Mouse (Mus musculus) spleen, adult 2 months (tissue): ENCODE measurements at regions not wholly inside any gene's neighbourhood (a gene's known extent, or its start where the extent isn't known, plus 50 kb on each side); places are given as distances from the start of the nearest gene placed in this dataset.

Source experiments
- DNase-seq, 2 experiments: peaks; one replicate each; pipeline versions ENCODE4 v3.0.0 to v3.0.0-alpha.2; 2012 to 2021; ENCODE audit warnings: low spot score in 2 of 2, low read depth in 1 of 2
- H3K27ac ChIP-seq: fragments of 200-500 bp; 2 replicates; pipeline ENCODE4 v1.5.1; 2012; ENCODE audit warnings: low read length, inconsistent platforms; ENCODE audit not compliant: insufficient read depth
- H3K27me3 ChIP-seq: fragments of 200-500 bp; 2 replicates; pipeline ENCODE4 v1.6.1; 2012; ENCODE audit warnings: mild to moderate bottlenecking, moderate library complexity, low read length, inconsistent platforms; ENCODE audit not compliant: control insufficient read depth, insufficient read depth
- H3K36me3 ChIP-seq: fragments of 200-500 bp; 2 replicates; pipeline ENCODE4 v1.6.1; 2012; ENCODE audit warnings: mild to moderate bottlenecking, low read length, inconsistent platforms; ENCODE audit not compliant: control insufficient read depth, insufficient read depth
- H3K4me1 ChIP-seq: fragments of 200-500 bp; 2 replicates; pipeline ENCODE4 v1.6.1; 2011; ENCODE audit warnings: inconsistent platforms; ENCODE audit not compliant: control insufficient read depth, insufficient read depth, insufficient read length
- H3K4me3 ChIP-seq: fragments of 200-500 bp; 2 replicates; pipeline ENCODE4 v1.5.1; 2011; ENCODE audit warnings: mild to moderate bottlenecking, inconsistent platforms; ENCODE audit not compliant: insufficient read depth, insufficient read length; ENCODE audit errors: extremely low read depth
- CTCF ChIP-seq: fragments of 200-500 bp; IDR thresholded peaks from 2 replicates; pipeline ENCODE4 v1.5.1; 2011; ENCODE audit warnings: mild to moderate bottlenecking, inconsistent platforms; ENCODE audit not compliant: insufficient read depth, insufficient read length, insufficient replicate concordance; ENCODE audit errors: extremely low read depth
- POLR2A ChIP-seq: fragments of 200-500 bp; IDR thresholded peaks from 2 replicates; pipeline ENCODE4 v1.6.1; 2011; ENCODE audit warnings: low read depth, low read length, inconsistent platforms
- WGBS: fragments of 180-500 bp; shearing (Covaris S2); methylation state at CpG from one replicate; pipeline ENCODE4 v1.1.7; 2018; 5-methylcytosine and 5-hydroxymethylcytosine counted together

DNA sequence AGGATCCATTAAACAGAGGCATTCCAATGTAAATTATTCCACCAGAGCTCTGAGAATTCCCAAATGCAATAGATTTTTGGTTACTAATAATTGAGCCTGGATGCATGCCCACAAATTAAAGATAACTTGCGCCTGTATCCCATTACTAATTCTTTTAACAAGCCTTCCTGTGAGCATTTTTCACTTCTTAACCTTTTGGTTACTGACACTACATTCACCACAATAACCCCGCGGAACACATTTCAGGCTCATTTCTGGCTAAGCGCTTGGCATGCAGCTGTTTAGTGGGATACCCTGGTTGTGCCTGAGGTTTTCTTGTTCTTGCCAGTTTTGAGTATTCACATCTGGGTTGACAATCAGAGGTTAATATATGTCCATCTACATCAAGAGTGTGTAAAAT lies 429.1 kb downstream of the Adgrl2 start:
- Histone ChIP-seq H3K4me3 (no peak overlapping the region), H3K27ac (no peak overlapping the region), H3K4me1 (no peaks in the 10 kb centered on the region), H3K36me3 (no peaks in the 10 kb centered on the region), H3K27me3 (no peaks in the 10 kb centered on the region)
- 96% methylated on average over 4 of the region's 4 CpGs for WGBS
- TF ChIP-seq POLR2A = no peak
- TF ChIP-seq CTCF = no peak
- DNase-seq = no peak

DNA sequence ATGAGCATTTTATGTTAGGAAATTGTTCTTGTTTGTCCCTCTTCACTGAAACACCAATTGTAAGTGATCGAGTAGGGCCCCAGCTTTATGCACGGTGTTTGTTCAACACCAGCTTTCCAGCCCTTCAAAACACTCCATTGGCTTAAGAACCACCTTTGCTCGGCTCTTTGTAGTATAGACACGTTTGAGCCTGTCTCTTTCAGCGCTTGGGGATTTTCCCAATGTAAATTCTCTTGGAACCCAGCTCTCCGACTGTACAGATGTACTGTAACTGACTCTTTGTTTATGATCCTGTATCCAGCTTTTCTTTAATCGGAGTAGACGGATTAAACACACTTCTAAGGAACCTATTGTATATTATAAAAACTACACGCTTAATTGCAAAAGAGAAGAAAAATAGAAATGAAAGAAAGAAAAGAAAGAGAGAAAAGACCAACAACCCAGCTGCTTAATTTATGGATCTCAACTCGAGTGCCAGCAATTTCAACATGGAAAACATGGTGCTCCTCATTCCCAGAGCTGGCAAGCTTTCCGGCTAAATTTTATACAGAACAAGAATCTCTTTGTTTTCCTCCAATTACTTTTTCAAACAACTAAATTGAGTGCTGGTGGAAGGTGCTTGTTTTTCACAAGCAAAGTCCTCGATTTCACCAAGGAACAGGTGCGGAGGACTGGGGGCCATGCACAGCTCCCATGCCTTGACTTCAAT lies 430.4 kb downstream of the Adgrl2 start:
- H3K36me3 ChIP-seq = no peaks in the 10 kb centered on the region
- WGBS = 93% methylated on average over 13 of the region's 13 CpGs
- no peak overlapping the region for H3K27ac ChIP-seq
- no peak for DNase-seq
- H3K27me3 ChIP-seq = no peaks in the 10 kb centered on the region
- no peak overlapping the region for H3K4me3 ChIP-seq
- no peaks in the 10 kb centered on the region for H3K4me1 ChIP-seq
- TF ChIP-seq CTCF (no peak), POLR2A (no peak)

DNA sequence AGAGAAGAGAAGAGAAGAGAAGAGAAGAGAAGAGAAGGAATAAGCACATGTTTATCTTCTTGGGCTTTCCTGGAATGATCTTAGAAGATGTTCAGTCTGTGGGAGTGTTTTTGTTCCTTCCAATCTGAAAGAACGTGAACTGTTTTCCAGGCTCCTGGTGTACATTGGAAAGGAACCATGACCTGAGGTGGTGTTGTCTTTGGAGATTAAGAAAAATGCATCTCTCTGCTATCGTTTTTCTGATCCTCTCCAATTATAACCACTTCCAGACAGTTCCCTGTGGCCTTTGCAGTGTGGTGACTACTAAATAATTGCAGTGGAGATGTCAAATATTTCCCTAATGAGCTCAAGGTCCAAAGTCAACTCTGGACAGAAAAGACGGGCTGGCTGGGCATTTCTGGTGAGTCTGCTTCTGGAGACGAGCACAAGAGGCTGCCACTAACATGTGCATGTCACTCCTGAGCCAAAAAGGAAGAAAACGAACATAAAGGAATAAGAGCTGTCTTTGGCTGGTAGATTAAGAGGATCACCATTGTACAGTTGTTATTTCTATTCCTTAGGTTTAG lies 431.7 kb downstream of the Adgrl2 start:
- no peak overlapping the region for H3K4me3 ChIP-seq
- no peak for TF ChIP-seq POLR2A
- TF ChIP-seq CTCF = no peak
- H3K36me3 ChIP-seq = no peaks in the 10 kb centered on the region
- DNase-seq = no peak
- H3K4me1 ChIP-seq = no peaks in the 10 kb centered on the region
- 82% methylated on average over 5 of the region's 5 CpGs for WGBS
- no peak overlapping the region for H3K27ac ChIP-seq
- H3K27me3 ChIP-seq = no peaks in the 10 kb centered on the region

DNA sequence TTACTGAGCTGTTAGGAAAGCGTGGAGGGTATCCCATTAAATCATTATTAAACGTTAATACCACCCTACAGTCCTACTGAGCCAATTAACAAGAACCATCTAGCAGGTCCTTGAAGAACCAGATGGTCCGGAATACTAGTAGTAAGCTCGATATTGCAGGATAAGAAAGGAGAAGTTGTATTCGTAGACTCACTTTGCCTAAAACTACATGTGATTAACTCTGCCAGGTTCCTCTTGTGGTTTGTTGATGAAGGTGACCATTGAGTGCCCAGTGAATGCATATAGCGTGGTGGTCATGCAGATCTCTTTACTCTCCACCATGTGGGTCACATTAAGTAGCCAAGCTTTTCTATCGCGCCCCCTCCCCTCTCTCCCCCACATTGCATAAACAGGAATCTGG lies 435.0 kb downstream of the Adgrl2 start:
- WGBS = 56% methylated on average over 8 of the region's 8 CpGs
- Histone ChIP-seq H3K4me1 (no peaks in the 10 kb centered on the region), H3K27me3 (no peaks in the 10 kb centered on the region), H3K36me3 (no peaks in the 10 kb centered on the region), H3K4me3 (no peak overlapping the region), H3K27ac (no peak overlapping the region)
- TF ChIP-seq CTCF (no peak), POLR2A (no peak)
- DNase-seq = no peak

DNA sequence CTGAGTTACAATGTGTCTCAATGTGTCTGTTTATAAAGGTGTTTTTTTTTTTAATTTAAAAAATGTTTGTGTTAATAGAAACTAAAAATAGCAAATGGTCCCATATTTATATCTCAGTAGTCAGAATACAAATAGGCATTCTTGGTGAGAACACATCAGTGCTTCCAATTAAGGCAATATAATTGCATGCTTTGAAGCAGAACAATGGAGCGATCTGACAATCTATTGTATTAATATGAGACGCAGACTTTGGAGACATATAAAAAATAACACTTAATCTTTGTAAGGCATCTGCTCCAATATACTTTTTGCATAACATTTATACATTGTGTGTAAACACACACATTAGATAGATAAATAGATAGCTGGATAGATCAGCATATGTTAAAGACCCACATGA lies 439.6 kb downstream of the Adgrl2 start:
- H3K36me3 ChIP-seq = no peaks in the 10 kb centered on the region
- WGBS = 96% methylated on average over 2 of the region's 2 CpGs
- H3K27me3 ChIP-seq = no peaks in the 10 kb centered on the region
- H3K27ac ChIP-seq = no peak overlapping the region
- TF ChIP-seq POLR2A (no peak), CTCF (no peak)
- H3K4me3 ChIP-seq = no peak overlapping the region
- DNase-seq = no peak
- H3K4me1 ChIP-seq = no peaks in the 10 kb centered on the region

DNA sequence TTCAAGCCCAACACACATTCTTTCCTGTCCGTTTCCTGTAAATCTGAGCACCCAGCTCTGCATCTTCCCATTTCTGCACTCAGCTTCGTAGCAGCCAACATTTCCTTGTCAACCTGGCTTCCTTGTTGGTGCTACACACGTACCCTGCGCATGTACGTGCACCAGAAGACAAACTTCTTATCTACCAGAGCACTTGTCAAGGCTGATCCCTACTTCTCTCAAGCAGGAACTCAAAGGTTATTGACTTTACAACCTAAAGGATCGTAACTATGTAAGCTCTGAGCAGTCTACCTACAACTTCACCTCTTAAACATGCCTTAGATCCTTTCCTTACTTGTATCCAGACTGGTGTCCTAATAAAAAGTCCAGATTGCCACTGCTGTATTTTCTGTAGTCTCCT lies 445.4 kb downstream of the Adgrl2 start:
- Histone ChIP-seq H3K36me3 (no peaks in the 10 kb centered on the region), H3K27ac (no peak overlapping the region), H3K4me3 (no peak overlapping the region), H3K4me1 (no peaks in the 10 kb centered on the region), H3K27me3 (no peaks in the 10 kb centered on the region)
- no peak for TF ChIP-seq CTCF
- no peak for TF ChIP-seq POLR2A
- WGBS = 56% methylated on average over 6 of the region's 6 CpGs
- DNase-seq = no peak

DNA sequence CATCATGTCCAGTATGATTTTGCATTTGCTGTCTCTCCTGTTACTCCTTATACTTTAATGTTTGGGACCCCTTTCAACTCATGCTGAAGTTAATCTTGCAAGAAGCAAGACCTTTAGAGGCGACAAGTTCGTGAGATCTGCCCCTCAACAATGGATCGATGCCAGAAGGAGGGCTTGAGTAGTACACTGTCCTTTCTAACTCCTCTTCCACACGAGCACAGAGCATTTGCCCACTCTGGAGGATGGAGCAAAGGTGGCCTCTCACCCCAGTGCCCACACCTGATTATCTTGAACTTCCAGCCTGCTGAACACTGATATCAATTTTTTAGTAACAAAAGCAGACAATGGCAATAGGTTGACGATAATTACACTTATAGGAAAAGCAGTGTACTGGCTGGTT lies 448.1 kb downstream of the Adgrl2 start:
- WGBS = 87% methylated on average over 5 of the region's 5 CpGs

More for the DNA sequence above, 448.1 kb downstream of the Adgrl2 start:
- H3K4me3 ChIP-seq = no peak overlapping the region
- H3K36me3 ChIP-seq = no peaks in the 10 kb centered on the region
- DNase-seq = no peak
- no peaks in the 10 kb centered on the region for H3K4me1 ChIP-seq
- no peaks in the 10 kb centered on the region for H3K27me3 ChIP-seq
- no peak overlapping the region for H3K27ac ChIP-seq
- TF ChIP-seq POLR2A (no peak), CTCF (no peak)
